Mouse (Mus musculus): Measurements from ENCODE around the gene Ms4a4d. TPM values are rescaled to one million over a fixed set of nuclear protein-coding genes. Genes with fewer than 3 reads are reported as not detected.

Gene Ms4a4d
- 5.7 and 15.9 TPM in 2 replicates for polyA plus RNA-seq (2012; rRNA removed; ENCODE audit: low replicate concordance)

DNA sequence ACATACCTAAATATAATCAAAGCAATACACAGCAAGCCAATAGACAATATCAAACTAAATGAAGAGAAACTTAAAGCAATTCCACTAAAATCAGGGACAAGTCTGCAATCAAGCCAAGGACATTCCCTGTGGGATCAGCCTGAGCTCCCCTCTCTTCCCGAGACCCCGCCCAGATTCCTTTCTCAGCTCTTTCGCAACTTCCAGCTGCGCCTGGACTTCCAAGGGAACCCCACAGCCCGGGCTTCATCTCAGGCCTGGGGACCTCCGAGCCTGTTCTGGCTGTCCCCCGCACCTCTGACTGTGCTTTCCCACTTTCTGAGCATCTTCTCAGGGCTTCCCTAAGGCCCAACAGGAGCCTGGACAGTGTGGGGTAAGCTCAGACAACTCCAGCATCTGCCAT, at the start of gene Ms4a4d:
TSS of gene Ms4a4d (plus strand) at position 209 of the 400 bp plus-strand sequence.

DNA sequence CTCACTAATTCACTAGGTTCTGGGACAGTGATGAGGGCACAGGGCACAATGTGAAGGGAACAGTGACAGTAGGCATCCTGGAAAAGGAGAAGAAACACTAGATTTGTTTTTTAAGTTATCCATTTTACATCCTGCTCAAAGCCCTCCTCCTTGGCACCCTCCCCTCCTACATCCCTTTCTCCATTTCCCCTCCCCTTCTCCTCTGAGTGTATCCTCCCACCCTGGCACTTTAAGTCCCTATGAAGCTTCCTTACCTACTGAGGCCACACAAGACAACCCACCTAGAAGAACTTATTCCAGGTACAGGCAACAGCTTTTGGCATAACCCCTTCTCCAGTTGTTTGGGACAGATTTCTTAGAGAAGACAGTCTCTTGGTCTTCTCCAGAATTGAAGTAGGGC, 20.4 kb upstream of the Ms4a4d start, which contains the start of gene Ms4a6b:
TSS of gene Ms4a6b (plus strand) at position 267 of the 400 bp plus-strand sequence.

DNA sequence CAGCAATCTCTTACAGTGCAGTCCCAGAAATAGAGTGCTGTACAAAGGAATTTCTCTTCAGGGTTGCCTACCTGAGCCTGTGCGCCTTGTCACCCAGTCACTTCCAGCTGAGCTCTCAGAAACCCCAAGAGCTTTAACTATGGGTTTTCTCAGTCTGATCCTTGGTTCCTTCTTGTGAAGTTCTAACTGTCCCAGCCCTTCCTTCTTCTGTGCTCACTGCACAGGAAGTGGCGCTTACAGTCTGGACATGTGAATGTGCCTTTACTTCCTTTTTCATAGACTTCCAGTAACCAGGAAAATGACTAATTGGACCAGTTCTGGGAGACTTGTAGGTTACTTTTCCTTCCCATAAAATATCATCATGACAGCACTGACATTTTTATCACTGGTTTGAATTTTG, 68.0 kb downstream of the Ms4a4d start, which contains the start of gene Ms4a6d:
TSS of gene Ms4a6d (minus strand) at position 247 of the 400 bp plus-strand sequence.

Other genes with a start within 250 kb of the Ms4a4d start
- 0.14 TPM in 1 of 2 replicates, not detected in the other for gene Ms4a14, start 222.3 kb upstream of the Ms4a4d start, polyA plus RNA-seq (2012; rRNA removed; ENCODE audit: low replicate concordance)
- gene Ms4a7, start 200.7 kb upstream of the Ms4a4d start, polyA plus RNA-seq (2012; rRNA removed; ENCODE audit: low replicate concordance), result 0.34 and 0.76 TPM in 2 replicates
- gene Ms4a4a, start 161.3 kb upstream of the Ms4a4d start, polyA plus RNA-seq (2012; rRNA removed; ENCODE audit: low replicate concordance), result 0.51 TPM in 1 of 2 replicates, not detected in the other
- 0.05 TPM in 1 of 2 replicates, not detected in the other for gene Ms4a4c, start 132.0 kb upstream of the Ms4a4d start, polyA plus RNA-seq (2012; rRNA removed; ENCODE audit: low replicate concordance)
- 0.87 and 1.2 TPM in 2 replicates for gene Ms4a4b, start 93.2 kb upstream of the Ms4a4d start, polyA plus RNA-seq (2012; rRNA removed; ENCODE audit: low replicate concordance)
- gene Ms4a6c, start 67.4 kb upstream of the Ms4a4d start, polyA plus RNA-seq (2012; rRNA removed; ENCODE audit: low replicate concordance), result 0.33 and 0.56 TPM in 2 replicates
- 0.21 TPM in 1 of 2 replicates, not detected in the other for gene Gm8369, start 50.9 kb upstream of the Ms4a4d start, polyA plus RNA-seq (2012; rRNA removed; ENCODE audit: low replicate concordance)
- gene Ms4a6b, start 20.3 kb upstream of the Ms4a4d start, polyA plus RNA-seq (2012; rRNA removed; ENCODE audit: low replicate concordance), result 0.58 and 1.4 TPM in 2 replicates
- 0.56 and 2.3 TPM in 2 replicates for gene Ms4a6d, start 68.0 kb downstream of the Ms4a4d start, polyA plus RNA-seq (2012; rRNA removed; ENCODE audit: low replicate concordance)
- gene Ms4a2, start 86.9 kb downstream of the Ms4a4d start, polyA plus RNA-seq (2012; rRNA removed; ENCODE audit: low replicate concordance), result not detected in 2 replicates
- gene Ms4a3, start 104.0 kb downstream of the Ms4a4d start, polyA plus RNA-seq (2012; rRNA removed; ENCODE audit: low replicate concordance), result not detected in 2 replicates
- not detected in 2 replicates for gene Oosp2, start 123.8 kb downstream of the Ms4a4d start, polyA plus RNA-seq (2012; rRNA removed; ENCODE audit: low replicate concordance)
- not detected in 2 replicates for gene Oosp1, start 154.3 kb downstream of the Ms4a4d start, polyA plus RNA-seq (2012; rRNA removed; ENCODE audit: low replicate concordance)
- gene Oosp3, start 160.3 kb downstream of the Ms4a4d start, polyA plus RNA-seq (2012; rRNA removed; ENCODE audit: low replicate concordance), result not detected in 2 replicates
- 0.24 and 1.8 TPM in 2 replicates for gene Gif, start 210.8 kb downstream of the Ms4a4d start, polyA plus RNA-seq (2012; rRNA removed; ENCODE audit: low replicate concordance)
- gene Mrpl16, start 233.6 kb downstream of the Ms4a4d start, polyA plus RNA-seq (2012; rRNA removed; ENCODE audit: low replicate concordance), result 2.8 and 6.6 TPM in 2 replicates

Data from duodenum, adult 2 months (tissue).